Mouse (Mus musculus): Measurements from ENCODE around the gene 1520401A03Rik.

Gene 1520401A03Rik

GRCm38 (mm10) chr17:23704741-23705140, 17.8 kb downstream of the 1520401A03Rik start:
- in situ Hi-C loops (cut with MboI, MseI), result loop anchor here (5.0 kb wide), 1 partner anchor 37 kb away; no protein-coding TSS in a partner anchor

- in situ Hi-C loops (cut with MboI, MseI), result no loop called here
These were observed 19.3 kb downstream of the 1520401A03Rik start for GRCm38 (mm10) chr17:23703301-23703700.

DNA sequence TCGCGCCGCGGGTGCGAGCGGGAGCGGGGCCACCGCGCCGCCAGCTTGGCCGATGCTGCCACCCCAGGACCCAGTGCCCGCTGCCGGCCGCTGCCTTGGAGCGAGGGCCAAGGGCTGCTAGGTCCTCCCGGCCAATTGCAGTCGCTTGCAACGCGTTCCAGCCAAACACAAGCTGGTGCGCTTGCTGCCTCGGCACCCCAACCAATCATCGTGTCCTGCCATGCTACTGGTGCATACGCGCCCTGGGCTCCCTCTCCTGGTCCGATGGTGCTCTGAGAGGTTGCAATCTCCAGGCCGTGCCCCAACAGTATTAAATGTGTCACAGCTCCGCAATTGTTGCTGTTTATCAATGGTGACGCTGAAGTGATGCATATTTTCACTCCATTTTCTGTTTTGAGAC, 22.5 kb downstream of the 1520401A03Rik start:
- in situ Hi-C loops (cut with MboI, MseI), result no loop called here

GRCm38 (mm10) chr17:23699131-23700077, 23.2 kb downstream of the 1520401A03Rik start:
- in situ Hi-C loops (cut with MboI, MseI), result no loop called here

DNA sequence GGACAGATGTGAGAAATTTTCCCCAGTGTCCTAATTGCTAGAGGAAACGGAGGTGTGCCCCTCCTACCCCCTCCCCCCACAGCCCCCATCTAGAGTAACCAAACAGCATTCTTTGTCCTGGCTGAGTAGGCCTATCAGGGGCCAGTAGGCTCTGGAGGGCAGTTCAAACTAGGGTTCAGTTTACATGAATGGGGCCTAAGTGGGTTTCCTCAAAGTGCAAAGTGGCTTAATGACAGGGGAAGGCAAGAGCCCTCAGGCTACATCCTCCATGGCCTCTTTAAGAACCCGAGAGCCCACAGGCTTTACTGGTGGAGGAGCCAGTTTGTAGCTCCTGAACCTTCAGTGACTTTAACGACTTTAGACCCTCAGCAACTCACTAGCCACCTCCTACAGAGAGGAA, 26.8 kb downstream of the 1520401A03Rik start:
- in situ Hi-C loops (cut with MboI, MseI), result no loop called here

DNA sequence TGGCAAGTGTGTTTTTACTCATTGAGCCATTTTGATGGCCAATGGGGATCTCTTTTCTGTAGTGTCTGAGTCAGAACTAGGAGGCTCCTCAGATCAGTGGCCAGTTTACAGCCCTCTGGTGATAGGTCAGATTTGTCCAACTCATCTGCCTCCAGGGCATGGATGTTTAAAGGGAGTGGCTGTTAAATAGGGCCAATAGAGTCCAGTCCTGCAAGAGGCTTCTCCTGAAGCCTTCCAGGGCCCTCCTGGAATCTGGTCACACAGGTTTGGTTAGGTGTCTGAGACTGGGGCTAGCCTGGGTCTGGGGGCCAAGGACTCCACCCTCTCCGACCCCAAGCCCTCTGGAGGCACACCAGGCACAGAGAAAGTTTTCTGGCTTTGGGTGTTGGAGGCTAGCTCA, 28.1 kb downstream of the 1520401A03Rik start:
- in situ Hi-C loops (cut with MboI, MseI), result no loop called here

- in situ Hi-C loops (cut with MboI, MseI), result no loop called here
These were observed 38.5 kb downstream of the 1520401A03Rik start, which contains the start of gene Cldn9 for GRCm38 (mm10) chr17:23683856-23684672. Cldn9 (minus strand) TSS chr17:23684026.

DNA sequence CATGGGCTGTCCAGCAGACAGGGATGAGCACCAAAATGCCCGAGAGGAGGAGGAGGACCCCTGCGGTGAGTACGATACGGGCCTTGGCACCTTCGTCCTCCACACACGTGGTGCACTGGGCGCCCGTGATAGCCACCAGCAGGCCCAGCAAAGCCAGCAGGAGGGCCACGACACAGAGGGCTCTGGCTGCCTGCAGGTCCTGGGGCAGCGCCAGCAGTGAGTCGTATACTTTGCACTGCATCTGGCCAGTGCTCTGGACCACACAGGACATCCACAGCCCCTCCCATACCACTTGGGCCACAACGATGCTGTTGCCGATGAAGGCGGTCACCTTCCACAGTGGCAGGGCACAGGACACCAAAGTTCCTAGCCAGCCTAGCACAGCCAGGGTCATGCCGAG, 39.4 kb downstream of the 1520401A03Rik start:
- in situ Hi-C loops (cut with MboI, MseI), result no loop called here

- in situ Hi-C loops (cut with MboI, MseI), result no loop called here
These were observed 40.1 kb downstream of the 1520401A03Rik start for GRCm38 (mm10) chr17:23682530-23682929.

GRCm38 (mm10) chr17:23682092-23682491, 40.5 kb downstream of the 1520401A03Rik start:
- in situ Hi-C loops (cut with MboI, MseI), result no loop called here

DNA sequence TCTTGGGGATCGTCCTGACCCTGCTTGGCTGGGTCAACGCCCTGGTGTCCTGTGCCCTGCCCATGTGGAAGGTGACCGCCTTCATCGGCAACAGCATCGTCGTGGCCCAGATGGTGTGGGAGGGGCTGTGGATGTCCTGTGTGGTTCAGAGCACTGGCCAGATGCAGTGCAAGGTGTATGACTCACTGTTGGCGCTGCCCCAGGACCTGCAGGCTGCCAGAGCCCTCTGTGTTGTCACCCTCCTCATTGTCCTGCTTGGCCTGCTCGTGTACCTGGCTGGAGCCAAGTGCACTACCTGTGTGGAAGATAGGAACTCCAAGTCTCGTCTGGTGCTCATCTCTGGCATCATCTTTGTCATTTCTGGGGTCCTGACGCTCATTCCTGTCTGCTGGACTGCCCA, 41.5 kb downstream of the 1520401A03Rik start:
- in situ Hi-C loops (cut with MboI, MseI), result no loop called here

DNA sequence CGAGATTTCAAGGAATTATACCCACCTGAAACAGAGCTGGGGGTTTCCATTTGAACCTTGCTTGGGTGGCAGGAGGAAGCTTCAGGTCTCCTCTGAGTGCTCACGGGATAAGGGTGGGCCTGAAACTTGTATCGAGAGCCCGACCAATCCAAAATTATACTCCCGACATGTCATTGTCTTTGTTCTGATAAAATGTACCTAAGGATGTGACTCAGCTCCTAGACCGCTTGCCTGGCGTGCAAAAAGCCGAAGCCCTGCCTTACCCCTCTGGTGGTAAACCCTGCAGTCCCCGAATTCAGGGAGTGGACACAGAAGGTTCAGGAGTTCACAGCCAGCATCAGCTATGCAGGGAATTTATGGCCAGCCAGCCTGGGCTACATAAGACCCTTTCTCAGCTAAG, 42.2 kb downstream of the 1520401A03Rik start:
- in situ Hi-C loops (cut with MboI, MseI), result no loop called here

DNA sequence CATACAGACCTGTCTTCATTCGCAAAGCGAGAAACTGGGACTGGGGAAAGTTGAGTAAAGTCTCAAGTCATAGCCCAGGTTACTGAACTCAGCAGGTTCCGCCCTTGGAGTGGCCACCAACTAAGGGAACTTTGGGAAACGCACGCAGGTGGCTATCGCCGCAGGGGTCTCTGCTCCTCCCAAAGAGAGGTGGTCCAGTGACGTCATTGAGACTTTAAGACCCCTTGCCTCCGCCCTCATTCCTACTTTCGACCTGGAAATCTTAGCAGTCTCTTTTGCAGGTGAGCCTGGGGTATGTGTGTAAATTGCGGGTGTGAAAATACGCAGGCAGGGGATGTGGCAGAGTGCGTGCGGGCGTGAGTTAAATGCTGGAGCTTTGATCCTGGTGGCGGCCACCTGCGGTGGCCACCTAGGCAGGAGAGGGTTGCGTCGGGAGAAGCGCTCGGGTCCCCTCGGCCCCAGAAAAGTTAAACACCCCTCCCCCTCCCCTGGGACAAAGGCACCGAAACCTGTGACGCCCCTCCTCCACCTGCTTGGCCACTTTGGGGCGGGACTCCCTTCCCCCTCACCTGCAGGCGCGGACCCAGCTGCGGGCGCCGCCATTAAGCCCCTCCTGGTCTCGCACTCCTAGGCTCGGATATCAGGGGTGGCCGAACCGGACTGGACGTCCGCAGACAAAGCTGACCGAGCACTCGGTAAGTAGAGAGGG, 43.3 kb downstream of the 1520401A03Rik start, which contains the start of gene Cldn6:
Gene Cldn6 (plus strand): TSS at position 123 of the 709 bp plus-strand sequence.
- in situ Hi-C loops (cut with MboI, MseI), result no loop called here

GRCm38 (mm10) chr17:23677236-23677679, 45.3 kb downstream of the 1520401A03Rik start, which contains the start of gene Tnfrsf12a:
Tnfrsf12a (minus strand) TSS chr17:23677468.
- in situ Hi-C loops (cut with MboI, MseI), result no loop called here

DNA sequence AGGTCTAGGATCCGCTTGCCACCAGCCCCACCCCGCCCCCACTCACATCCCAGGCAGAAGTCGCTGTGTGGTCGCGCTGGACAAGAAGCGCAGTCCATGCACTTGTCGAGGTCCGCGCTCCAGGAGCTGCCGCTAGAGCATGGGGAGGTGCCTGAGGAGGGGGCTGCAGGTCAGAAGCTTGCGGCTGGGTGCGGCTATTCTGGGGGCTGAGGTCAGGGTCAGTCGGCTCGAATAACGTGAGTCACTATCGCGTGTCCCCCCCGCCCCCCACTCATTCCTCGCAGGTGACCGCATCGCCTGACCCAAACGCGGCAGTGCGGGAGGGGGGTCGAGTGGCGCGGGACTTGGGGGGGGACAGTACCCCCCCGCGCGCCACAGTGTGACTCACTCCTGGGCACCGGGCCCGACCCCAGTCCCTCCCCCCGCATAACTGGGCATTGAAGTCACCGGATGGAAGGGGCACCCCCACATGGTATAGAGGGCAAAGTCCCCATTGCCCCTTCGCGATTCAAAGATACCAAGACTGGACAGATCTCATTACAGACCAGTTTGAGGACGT, 46.0 kb downstream of the 1520401A03Rik start:
- in situ Hi-C loops (cut with MboI, MseI), result no loop called here

- in situ Hi-C loops (cut with MboI, MseI), result no loop called here
These were observed 46.9 kb downstream of the 1520401A03Rik start for GRCm38 (mm10) chr17:23675564-23676281.

DNA sequence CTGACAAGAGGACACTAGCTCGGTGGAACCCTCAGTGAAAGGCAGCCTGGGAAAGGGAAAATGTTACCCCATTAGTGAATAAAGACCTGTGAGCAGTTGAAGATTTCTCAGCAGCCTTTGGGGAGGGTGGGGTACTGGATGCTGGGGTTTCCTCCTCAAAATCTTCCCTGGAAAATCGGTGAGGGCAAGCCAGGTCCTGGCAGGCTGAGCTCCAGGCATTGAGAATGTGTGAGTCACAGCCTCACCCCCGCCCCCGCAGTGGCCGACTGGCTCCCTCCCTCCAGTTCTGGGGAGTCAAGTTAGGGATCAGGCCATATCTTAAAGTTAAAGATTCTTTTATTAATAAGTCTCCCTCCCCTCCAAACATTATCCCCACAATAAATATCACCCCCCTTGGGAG, 47.5 kb downstream of the 1520401A03Rik start:
- in situ Hi-C loops (cut with MboI, MseI), result no loop called here

DNA sequence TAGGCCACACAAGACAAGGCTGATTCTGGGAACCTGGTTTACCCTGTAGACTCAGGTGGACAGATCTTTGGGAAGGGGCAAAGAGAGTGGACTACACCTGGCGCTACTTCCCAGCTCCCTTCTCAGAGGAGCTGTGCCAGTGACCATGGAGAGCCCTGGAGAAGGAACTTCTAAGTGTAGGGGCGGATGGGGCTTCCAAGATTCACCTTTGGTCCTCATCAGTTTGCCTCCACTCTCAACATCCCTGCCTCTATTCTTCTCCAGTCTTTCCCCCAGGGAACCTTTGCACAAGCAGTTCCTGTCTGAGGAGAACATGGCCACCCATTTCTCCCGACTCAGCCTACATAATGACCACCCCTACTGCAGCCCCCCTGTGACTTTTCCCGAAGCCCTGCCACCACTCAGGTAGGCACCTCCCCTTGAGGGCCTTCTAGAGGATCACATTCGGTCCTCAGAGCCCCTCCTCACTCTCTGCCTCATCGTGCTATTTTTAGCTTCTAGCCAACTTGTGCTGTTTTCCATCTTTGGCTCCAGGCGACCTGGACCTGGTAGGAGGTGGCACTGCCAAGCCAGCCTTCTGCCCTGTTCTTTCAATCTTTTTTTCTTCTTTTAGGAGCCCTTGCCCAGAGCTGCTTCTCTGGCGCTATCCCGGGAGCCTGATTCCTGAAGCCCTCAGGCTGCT, 48.2 kb downstream of the 1520401A03Rik start:
- in situ Hi-C loops (cut with MboI, MseI), result no loop called here

GRCm38 (mm10) chr17:23673424-23674073, 49.0 kb downstream of the 1520401A03Rik start, which contains the start of the genes Hcfc1r1 and Thoc6:
Hcfc1r1 (plus strand) TSS chr17:23673596.
Thoc6 (minus strand) TSS chr17:23673882.
- in situ Hi-C loops (cut with MboI, MseI), result no loop called here

All from T-helper 17 cell (primary cell).